Mouse (Mus musculus): ENCODE data around the gene Ncoa3. TPM values are rescaled to one million over a fixed set of nuclear protein-coding genes. Genes with fewer than 3 reads are reported as not detected.

The Ncoa3 gene
- polyA plus RNA-seq, 1 experiment = 5.6 TPM

- no peaks in the 10 kb centered on the region for H3K79me2 ChIP-seq (ENCODE audit: control insufficient read depth, insufficient read depth)
- no peaks in the 10 kb centered on the region for H3K79me3 ChIP-seq (ENCODE audit: low read depth)
- H3K4me3 ChIP-seq (ENCODE audit: insufficient read depth, poor library complexity, severe bottlenecking) = no peak overlapping the region
- H3K27me3 ChIP-seq (ENCODE audit: control insufficient read depth, insufficient read depth, insufficient read length) = no peaks in the 10 kb centered on the region
- TF ChIP-seq MYOD1 (IDR thresholded peaks at IDR 0.05; ENCODE audit: control insufficient read depth, insufficient read length, low read depth) = no peak
- no peak for TF ChIP-seq MYOG (IDR thresholded peaks at IDR 0.05; ENCODE audit: control insufficient read depth, extremely low read depth, insufficient read length)
- no peak for TF ChIP-seq FOSL1 (IDR thresholded peaks at IDR 0.05; ENCODE audit: insufficient read depth, low read length, poor library complexity, severe bottlenecking)
- TF ChIP-seq MAX (IDR thresholded peaks at IDR 0.05) = no peak
- TF ChIP-seq CTCF (IDR thresholded peaks at IDR 0.05; ENCODE audit: control insufficient read depth, insufficient read depth, insufficient read length) = no peak
- TF ChIP-seq USF1 (IDR thresholded peaks at IDR 0.05; ENCODE audit: low read depth) = no peak
- no peak for TF ChIP-seq CEBPB (IDR thresholded peaks at IDR 0.05; ENCODE audit: low read depth)
- no peaks in the 10 kb centered on the region for H3K36me3 ChIP-seq (ENCODE audit: control insufficient read depth, insufficient read depth)
- no peak overlapping the region for H3ac ChIP-seq (ENCODE audit: control insufficient read depth, insufficient read length, low read depth)
Measured at GRCm38 (mm10) chr2:165949719-165950118, 42.7 kb upstream of the Ncoa3 start.

GRCm38 (mm10) chr2:165951432-165952068 lies 40.9 kb upstream of the Ncoa3 start:
- Histone ChIP-seq H3K79me3 (ENCODE audit: low read depth) (no peaks in the 10 kb centered on the region), H3K79me2 (ENCODE audit: control insufficient read depth, insufficient read depth) (no peaks in the 10 kb centered on the region), H3K4me3 (ENCODE audit: insufficient read depth, poor library complexity, severe bottlenecking) (no peak overlapping the region), H3ac (ENCODE audit: control insufficient read depth, insufficient read length, low read depth) (no peak overlapping the region), H3K36me3 (ENCODE audit: control insufficient read depth, insufficient read depth) (no peaks in the 10 kb centered on the region), H3K27me3 (ENCODE audit: control insufficient read depth, insufficient read depth, insufficient read length) (no peaks in the 10 kb centered on the region)
- no peak for TF ChIP-seq CEBPB (IDR thresholded peaks at IDR 0.05; ENCODE audit: low read depth)
- no peak for TF ChIP-seq FOSL1 (IDR thresholded peaks at IDR 0.05; ENCODE audit: insufficient read depth, low read length, poor library complexity, severe bottlenecking)
- no peak for TF ChIP-seq MYOD1 (IDR thresholded peaks at IDR 0.05; ENCODE audit: control insufficient read depth, insufficient read length, low read depth)
- no peak for TF ChIP-seq CTCF (IDR thresholded peaks at IDR 0.05; ENCODE audit: control insufficient read depth, insufficient read depth, insufficient read length)
- TF ChIP-seq USF1 (IDR thresholded peaks at IDR 0.05; ENCODE audit: low read depth) = no peak
- no peak for TF ChIP-seq MAX (IDR thresholded peaks at IDR 0.05)
- no peak for TF ChIP-seq MYOG (IDR thresholded peaks at IDR 0.05; ENCODE audit: control insufficient read depth, extremely low read depth, insufficient read length)

GRCm38 (mm10) chr2:165954872-165955271 lies 37.6 kb upstream of the Ncoa3 start:
- Histone ChIP-seq H3K36me3 (ENCODE audit: control insufficient read depth, insufficient read depth) (no peaks in the 10 kb centered on the region), H3K4me3 (ENCODE audit: insufficient read depth, poor library complexity, severe bottlenecking) (no peak overlapping the region), H3K79me2 (ENCODE audit: control insufficient read depth, insufficient read depth) (no peaks in the 10 kb centered on the region), H3K79me3 (ENCODE audit: low read depth) (no peaks in the 10 kb centered on the region), H3K27me3 (ENCODE audit: control insufficient read depth, insufficient read depth, insufficient read length) (no peaks in the 10 kb centered on the region), H3ac (ENCODE audit: control insufficient read depth, insufficient read length, low read depth) (no peak overlapping the region)
- no peak for TF ChIP-seq MYOG (IDR thresholded peaks at IDR 0.05; ENCODE audit: control insufficient read depth, extremely low read depth, insufficient read length)
- TF ChIP-seq USF1 (IDR thresholded peaks at IDR 0.05; ENCODE audit: low read depth) = no peak
- TF ChIP-seq MAX (IDR thresholded peaks at IDR 0.05) = no peak
- TF ChIP-seq CTCF (IDR thresholded peaks at IDR 0.05; ENCODE audit: control insufficient read depth, insufficient read depth, insufficient read length) = no peak
- no peak for TF ChIP-seq FOSL1 (IDR thresholded peaks at IDR 0.05; ENCODE audit: insufficient read depth, low read length, poor library complexity, severe bottlenecking)
- no peak for TF ChIP-seq CEBPB (IDR thresholded peaks at IDR 0.05; ENCODE audit: low read depth)
- no peak for TF ChIP-seq MYOD1 (IDR thresholded peaks at IDR 0.05; ENCODE audit: control insufficient read depth, insufficient read length, low read depth)

GRCm38 (mm10) chr2:165955386-165955785 lies 37.0 kb upstream of the Ncoa3 start:
- Histone ChIP-seq H3K4me3 (ENCODE audit: insufficient read depth, poor library complexity, severe bottlenecking) (no peak overlapping the region), H3ac (ENCODE audit: control insufficient read depth, insufficient read length, low read depth) (no peak overlapping the region), H3K79me2 (ENCODE audit: control insufficient read depth, insufficient read depth) (no peaks in the 10 kb centered on the region), H3K79me3 (ENCODE audit: low read depth) (no peaks in the 10 kb centered on the region), H3K27me3 (ENCODE audit: control insufficient read depth, insufficient read depth, insufficient read length) (no peaks in the 10 kb centered on the region), H3K36me3 (ENCODE audit: control insufficient read depth, insufficient read depth) (no peaks in the 10 kb centered on the region)
- TF ChIP-seq CEBPB (IDR thresholded peaks at IDR 0.05; ENCODE audit: low read depth) = no peak

- no peak overlapping the region for H3K4me3 ChIP-seq (ENCODE audit: insufficient read depth, poor library complexity, severe bottlenecking)
- TF ChIP-seq MYOD1 (IDR thresholded peaks at IDR 0.05; ENCODE audit: control insufficient read depth, insufficient read length, low read depth) (no peak), MAX (IDR thresholded peaks at IDR 0.05) (no peak), CTCF (IDR thresholded peaks at IDR 0.05; ENCODE audit: control insufficient read depth, insufficient read depth, insufficient read length) (no peak), MYOG (IDR thresholded peaks at IDR 0.05; ENCODE audit: control insufficient read depth, extremely low read depth, insufficient read length) (no peak), CEBPB (IDR thresholded peaks at IDR 0.05; ENCODE audit: low read depth) (no peak), USF1 (IDR thresholded peaks at IDR 0.05; ENCODE audit: low read depth) (no peak), FOSL1 (IDR thresholded peaks at IDR 0.05; ENCODE audit: insufficient read depth, low read length, poor library complexity, severe bottlenecking) (no peak)
- no peaks in the 10 kb centered on the region for H3K79me2 ChIP-seq (ENCODE audit: control insufficient read depth, insufficient read depth)
- no peaks in the 10 kb centered on the region for H3K36me3 ChIP-seq (ENCODE audit: control insufficient read depth, insufficient read depth)
- no peaks in the 10 kb centered on the region for H3K27me3 ChIP-seq (ENCODE audit: control insufficient read depth, insufficient read depth, insufficient read length)
- no peaks in the 10 kb centered on the region for H3K79me3 ChIP-seq (ENCODE audit: low read depth)
- no peak overlapping the region for H3ac ChIP-seq (ENCODE audit: control insufficient read depth, insufficient read length, low read depth)
Measured at GRCm38 (mm10) chr2:165956096-165956740, 36.2 kb upstream of the Ncoa3 start.

Data from C2C12 (cell line).